Mouse (Mus musculus): ENCODE results near the gene Cenpt.
A peak's percentile ranks its signal among the peaks of the same experiment; 100 is the strongest.
"Not testable (repeated sequence)": the region's sequence is repeated elsewhere in the genome, so short reads cannot be mapped to it uniquely, and the experiment has no call there.

The Cenpt gene

DNA sequence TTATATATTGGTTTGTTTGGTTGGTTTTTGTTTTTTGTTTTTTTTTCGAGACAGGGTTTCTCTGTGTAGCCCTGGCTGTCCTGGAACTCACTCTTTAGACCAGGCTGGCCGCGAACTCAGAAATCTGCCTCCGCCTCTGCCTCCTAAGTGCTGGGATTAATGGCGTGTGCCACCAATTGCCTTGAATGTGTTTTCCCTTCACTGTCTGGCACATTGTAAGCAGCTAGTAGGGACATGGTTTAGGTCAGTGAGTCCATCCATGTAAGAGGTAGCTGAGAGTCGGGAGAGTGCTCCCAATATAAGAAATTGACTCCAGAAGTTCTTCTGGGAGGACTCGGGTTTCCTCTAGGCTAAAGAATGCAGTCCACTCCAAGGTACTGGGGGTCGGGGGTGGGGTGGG, 1.2 kb upstream of the Cenpt start:
- peak; percentile 32 for DNase-seq

DNA sequence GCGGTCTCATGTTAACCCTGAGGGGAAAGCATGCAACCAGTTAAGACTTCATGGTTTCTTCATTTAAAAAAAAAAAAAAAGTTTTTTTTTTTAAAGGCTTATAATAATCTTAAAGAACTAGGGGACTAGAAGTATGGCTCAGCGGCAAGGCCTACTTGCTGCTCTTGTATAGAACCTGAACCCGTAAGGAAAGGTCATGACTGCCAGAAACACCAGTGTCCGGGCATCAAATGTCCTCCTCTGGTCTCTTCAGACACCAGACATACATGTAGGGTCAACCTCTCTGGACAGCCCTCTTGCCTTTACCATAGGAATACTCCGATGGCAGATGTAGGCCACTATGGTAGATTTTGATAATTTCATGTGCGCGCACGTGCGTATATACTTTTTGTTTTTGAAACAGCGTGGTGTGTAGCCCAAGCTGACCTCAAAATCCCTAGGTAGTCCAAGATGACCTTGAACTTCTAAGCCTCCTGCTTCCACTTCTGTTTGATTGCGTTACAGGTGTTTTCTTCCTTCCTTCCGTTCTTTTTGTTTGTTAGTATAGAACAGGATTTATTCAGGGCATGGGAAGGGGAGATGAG, 840 bp downstream of the Cenpt start:
- no peak for DNase-seq

DNA sequence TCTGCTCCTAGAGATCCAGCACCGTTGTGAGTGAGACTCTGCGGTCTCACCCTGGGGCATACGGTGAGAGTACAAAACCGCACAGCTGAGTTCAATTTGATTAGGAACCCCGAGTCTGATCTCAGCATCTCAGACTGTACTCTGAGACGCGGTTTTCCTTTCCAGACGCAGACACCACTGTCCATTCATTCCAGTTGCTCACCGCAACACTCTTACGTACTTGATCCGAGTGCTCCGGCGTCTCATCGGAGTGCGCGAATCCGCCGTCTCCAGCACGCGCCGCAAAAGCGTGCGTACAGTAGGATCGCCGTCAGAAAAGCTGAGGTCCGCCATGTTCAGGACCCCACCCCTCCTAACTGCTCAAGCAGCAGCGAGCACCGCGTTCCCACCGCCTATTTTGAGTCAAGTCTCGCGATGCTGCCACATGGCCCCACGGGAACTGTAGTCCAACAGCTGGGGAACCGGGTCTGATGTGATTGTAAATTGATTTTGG, 1.4 kb downstream of the Cenpt start:
- DNase-seq: peak; percentile 77

DNA sequence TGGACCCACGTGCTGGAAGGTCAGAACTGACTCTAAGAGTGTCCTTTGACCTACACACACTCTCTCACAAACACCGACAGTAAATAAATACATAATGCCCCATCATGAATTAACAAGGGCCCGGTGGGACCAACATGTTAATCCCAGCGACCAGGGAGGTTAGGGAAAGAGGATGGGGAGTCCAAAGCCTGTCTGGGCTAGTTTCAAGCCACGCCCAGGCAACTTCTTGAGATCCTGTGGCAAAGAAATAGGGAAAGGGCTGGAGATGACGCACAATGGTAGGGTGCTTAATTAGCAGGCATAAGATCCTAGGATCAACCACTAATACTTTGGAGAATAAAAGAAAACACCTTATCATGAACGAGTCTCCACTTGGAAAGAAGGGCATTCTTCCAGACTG, 2.5 kb downstream of the Cenpt start:
- no peak for DNase-seq

DNA sequence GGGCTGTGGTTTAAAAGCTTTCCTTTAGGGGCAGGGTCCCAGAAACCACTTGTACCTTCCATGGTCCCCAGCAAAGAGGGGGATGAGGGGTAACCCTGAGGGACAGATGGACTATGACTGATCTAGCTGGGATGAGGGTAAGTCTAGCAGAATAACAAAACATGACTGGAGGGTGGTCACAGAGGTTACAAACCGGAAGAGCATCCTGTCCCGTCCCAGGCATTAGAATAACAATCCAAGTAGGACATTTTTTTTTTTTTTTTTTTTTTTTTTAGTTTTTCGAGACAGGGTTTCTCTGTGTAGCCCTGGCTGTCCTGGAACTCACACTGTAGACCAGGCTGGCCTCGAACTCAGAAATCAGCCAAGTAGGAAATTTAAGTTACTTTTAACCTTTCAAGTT, 3.1 kb downstream of the Cenpt start:
- no peak for DNase-seq

DNA sequence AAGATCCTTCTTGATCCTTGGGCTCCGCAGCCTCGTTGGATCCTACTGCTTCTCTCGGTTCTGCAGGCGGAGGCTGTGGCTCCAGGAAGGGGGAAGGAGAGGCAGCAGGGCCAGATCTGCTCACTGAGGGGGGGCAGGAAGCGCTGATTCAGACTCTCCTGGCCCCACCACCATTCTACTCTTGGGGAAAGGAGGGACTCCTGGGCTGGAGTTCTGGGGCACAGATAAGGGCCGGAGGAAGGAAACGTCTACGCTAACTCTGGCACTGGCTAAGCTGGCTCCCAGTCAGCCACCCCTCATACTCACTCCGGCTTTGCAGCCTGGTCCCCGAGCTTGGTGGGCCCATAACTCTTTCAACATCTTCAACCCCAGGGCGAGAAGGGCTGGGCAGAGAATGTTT, 6.4 kb downstream of the Cenpt start:
- DNase-seq: no peak

DNA sequence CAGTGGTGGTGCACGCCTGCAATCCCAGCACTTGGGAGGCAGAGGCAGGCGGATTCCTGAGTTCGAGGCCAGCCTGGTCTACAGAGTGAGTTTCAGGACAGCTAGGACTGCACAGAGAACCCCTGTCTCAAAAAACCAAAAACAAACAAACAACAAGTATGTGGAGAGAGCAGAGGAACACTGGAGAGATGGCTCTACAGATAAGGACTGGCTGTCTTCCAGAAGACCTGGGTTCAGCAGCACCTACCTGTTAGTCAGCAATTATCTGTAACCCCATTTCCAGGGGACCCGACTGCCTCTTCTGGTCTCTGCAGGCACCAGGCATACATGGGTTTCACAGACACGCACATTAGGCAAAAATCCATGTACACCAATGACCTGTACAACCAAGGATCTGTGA, 13.9 kb downstream of the Cenpt start:
- no peak for DNase-seq

DNA sequence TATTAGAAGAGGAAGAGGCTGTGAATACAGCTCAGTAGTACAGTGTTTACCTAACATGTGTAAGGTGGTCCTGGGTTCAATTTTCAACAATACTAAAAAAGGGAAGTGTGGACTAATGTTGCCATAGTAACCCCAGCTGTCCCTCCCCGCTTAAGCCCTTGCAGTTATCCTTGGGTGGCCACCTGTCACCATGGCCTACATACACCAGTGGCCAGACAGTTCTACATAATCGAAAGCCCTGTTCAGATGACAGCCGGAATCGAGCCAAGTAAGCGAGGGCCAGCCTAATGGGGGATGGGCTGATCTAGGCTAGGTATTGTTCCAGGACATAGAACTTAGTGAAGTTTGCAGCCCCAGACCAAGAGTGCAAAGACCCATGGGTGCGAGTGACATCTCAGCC, 16.1 kb downstream of the Cenpt start:
- no peak for DNase-seq

DNA sequence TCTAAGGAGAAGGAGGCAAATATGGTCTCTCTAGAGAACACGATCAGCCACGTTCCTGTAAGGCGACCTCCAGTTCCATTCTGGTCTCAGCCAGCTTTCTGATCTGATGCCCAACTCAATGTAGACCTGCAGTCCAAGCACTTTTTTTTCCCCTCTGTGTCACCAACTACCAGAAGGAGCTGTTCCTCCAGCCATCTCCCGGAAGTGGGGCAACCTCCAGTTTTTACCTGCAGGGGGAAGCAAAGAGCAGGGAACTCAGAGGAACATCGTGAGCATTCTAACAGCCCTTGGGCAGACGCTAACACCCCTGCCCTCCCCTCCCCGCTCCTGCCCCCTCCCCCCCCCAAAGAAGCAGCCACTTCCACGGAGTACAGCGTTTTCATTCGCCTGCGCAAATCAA, 17.8 kb downstream of the Cenpt start:
- no peak for DNase-seq

DNA sequence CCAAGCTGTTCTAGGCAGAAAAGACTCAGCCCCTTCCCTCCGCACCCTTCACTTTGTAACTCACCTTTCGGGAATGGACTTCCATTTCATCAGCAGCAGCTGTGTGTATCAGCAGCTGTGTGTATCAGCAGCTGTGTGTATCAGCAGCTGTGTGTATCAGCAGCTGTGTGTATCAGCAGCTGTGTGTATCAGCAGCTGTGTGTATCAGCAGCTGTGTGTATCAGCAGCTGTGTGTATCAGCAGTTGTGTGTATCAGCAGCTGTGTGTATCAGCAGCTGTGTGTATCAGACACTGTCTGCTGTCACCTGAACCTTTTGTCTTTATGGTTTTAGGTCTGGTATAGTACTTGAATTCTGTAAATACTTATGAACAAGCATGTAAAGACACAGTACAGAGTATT, 19.3 kb downstream of the Cenpt start:
- DNase-seq: not testable (repeated sequence)

DNA sequence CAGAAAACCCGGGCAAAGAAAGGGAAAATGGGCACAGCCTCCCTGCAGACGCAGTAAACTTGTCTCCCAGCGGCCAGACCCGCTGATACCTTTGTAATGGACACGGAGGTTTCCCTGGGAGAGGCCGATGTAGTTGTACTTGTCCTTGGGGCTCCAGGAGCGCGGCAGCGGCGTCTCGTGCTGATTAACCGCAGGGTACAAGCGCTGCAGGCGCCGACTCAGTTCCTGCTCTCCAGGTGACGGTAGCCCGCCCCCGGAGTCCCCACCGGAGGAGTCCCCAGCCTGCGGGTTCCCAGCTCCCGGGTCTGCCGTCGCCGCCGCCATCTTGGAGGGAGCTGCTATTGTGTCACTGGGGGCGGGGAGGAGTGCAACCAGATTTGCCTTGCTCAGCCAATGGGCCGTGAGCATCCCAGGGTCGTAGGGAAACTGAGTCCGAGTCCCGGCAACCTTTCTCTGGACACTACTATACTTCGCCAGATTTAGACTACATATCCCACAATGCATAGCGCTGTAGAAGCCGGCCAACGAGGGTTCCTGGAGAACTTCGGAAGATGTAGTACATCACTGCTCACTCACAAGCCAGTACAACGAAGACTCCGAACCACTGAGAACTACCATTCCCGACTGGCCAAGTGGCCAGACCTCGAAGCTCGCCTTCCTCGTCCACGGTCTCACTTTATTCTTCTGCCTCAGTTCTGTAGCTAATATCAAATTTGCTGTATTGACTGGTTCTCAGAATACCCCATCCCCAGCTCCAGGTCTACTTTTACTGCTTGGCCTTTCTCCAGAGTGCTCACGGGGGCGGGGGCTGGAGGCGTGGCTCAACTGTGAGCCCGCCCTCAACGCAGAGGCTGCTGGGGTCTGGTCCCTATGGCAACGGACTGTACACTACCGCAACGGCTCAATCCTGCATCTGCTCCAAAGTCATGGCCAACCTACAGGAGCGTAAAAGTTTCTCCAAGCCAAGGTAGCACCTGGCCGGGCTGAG, 25.9 kb downstream of the Cenpt start, which contains the start of the genes Ranbp10 and Tsnaxip1:
Ranbp10 (minus strand) TSS at position 490 of the 988 bp plus-strand sequence.
Tsnaxip1 (plus strand) TSS at position 871 of the 988 bp plus-strand sequence.
- DNase-seq: peak; percentile 96

DNA sequence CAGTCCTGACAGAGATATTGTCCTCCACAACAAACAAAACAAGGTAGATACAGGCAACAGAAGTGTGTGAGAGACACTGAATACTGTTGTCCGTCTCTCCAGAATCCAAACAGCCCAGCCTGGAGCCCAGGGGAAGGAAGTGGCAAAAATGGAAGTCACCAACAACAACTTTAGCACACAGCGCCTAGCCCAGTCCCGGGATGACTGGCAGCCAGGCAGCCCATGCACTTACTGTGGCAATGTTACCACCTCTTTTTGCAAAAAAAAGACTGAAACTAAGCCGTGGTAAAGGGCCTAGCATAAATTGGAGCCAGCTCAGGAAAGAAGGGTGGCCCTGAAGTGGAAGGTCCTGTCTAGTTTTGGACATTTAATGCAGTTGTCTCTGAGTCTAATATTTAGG, 26.7 kb downstream of the Cenpt start:
- no peak for DNase-seq

DNA sequence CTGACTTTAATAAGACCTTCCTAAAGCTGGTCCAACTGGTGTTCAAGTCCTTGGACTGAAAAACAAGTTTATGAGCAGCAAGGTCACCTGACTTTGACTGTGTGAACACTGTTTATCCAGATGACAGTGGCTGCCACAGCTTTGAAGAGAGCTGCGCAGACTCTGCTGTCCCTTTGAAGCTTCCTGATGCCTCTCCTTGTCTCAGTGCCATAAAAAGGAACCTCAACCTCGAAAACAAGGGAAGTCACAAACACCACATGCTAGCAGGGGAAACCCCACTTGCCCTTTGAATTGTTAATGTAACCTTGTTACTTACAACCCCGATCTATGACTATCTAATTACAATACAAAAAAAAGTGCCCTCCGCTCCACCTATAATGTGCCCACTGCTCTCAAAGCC, 27.6 kb downstream of the Cenpt start:
- no peak for DNase-seq

DNA sequence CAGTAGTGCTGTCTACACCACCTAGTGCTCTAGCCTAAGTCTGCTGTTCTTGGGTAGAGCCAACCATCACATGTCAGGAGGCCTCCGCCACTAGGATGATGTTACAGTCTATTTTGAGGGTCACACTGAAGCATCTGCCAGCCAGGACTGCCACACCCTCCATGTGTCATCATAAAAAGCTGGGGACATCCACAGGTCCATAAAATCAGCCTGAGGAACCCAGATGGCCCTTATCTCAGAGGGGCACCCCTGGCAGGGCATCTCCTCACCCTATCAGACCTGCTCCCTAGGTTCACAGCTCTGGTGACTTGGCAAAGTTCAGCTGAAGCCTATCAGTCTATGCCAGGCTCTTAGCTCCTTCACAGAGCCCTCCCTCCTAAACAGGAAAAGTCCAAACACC, 32.2 kb downstream of the Cenpt start:
- no peak for DNase-seq

DNA sequence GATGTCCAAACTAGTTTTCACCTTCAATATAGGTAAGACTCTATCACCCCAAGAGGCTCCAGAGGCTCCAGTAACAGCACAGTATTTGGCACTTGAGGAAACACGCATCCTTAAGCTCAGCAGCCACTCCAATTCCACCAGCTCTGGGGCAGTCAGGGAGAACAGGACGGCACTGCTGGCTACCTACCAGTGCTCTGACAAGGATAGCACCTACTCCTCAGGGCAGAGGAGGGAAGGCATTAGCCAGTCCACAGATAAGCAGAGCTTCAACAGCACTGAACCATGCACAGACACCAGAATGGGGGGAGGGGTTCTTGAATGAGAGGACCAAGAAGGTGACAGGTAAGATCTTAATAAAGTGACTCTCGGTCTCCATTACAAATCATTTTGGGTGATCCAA, 33.4 kb downstream of the Cenpt start:
- DNase-seq: no peak

DNA sequence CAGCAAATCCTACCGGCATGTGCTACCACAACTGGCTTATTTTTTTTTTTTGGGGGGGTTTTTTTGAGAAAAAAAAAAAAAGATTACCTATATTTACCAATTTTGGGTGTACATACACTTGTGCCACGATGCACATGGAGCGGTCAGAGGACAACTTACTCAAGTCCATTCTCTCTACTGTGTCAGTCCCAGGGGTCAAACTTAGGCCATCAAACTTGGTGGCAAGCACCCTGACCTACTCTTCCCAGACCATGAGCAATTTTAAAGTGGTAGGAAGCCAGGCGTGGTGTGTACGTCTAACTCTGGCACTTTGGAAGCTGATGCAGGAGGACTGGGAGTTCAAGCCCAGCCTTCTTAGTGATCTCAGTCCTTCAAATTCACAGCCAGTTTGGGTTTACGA, 39.8 kb downstream of the Cenpt start:
- DNase-seq: no peak

DNA sequence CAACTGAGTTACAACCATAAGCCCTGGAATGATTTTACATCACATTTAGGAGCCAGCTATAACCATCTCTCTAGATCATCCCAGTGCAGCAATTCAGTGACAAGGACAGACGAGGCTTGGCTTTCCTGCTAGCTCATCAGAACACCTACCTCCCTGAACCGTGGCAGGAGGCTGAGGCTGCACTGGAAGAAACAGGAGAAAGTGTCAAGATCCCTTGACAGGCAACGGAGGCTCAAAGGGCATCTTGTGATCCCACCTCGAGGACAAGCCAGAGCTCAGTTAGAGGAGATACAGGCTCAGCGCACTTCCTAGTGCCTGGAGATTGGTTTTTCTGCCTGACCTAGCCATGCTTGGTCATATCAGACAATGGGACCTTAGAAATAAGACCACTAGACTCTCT, 40.6 kb downstream of the Cenpt start:
- no peak for DNase-seq

DNA sequence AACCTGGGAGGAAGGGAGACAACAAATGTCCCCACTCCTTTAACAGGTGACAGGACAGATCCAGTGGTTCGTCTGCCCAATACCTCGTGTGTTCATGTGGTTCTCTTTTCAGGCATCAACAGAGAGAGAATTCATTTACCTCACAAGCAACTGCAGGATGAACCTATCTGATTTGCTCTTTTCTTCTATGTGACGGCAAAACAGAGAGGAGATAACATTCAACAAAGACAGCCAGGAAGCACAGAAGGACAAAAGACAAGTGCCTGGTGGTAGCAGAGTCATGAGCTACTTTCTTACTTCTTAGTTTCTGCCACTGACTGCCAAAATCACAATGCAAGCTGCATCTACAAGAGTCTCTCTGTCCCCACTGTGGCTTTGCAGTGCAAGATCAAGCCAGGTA, 41.5 kb downstream of the Cenpt start:
- DNase-seq: no peak

DNA sequence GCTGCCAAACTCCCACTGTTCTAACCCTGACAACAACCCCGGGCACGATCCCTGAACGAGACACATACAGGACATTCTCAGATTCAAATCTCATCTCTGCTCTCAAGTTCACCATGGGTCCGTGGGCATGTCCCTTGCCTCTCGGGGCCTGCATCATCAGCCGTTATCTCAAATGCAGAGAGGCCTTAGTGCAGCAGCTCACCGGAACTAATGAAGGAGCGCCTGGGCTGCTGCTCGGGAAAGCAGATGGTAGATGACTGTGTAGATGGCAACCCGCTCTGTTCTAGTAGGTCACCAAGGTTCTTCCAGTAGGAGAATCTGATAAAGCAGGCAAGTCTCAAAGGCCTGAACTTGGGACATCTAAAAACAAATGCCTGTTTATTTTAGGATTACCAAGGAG, 42.0 kb downstream of the Cenpt start:
- peak; percentile 29 for DNase-seq

DNA sequence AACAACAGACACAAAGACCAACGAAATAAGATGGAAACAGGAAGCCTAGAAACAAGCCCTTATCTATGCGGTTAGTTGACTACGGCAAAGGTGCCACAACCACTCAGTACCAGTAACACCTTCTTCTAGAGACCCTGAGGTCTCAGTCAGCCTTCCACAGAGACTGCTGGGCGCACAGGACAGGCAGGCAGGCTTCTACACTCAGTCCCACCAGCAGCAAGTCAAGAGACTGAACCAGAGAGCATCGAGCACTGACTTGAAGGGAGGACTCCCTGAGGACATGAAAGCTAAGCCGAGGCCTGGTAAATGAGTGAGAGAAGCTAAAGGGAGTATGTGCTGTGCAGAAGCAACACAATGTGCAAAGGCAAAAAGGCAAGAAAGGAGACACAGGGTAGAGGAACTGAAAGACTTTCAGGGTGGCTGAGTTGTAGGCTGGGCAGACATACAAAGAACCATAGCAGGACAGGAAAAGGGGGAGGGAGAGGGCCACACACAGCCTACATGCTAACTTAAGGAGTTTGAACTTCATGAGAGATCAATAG, 42.8 kb downstream of the Cenpt start:
- DNase-seq: no peak

DNA sequence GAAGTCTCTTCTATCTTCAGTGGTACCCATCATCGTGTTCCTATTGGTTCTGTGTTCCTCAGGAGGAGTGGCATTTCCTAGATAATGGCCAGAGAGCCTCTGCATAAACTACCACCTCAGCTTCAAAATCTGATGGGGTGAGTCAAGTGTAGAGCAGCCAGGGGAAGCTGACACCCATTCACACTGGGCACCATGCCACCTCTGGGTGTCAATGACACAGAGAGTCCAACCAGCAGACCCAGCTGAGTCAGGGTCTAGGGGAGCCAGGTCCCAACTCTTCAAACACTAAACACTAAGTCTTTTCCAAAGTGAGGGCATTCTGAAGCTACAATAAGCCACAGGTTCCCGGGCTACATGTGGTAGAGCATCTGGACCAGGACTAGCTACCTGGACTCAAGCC, 44.6 kb downstream of the Cenpt start:
- no peak for DNase-seq

DNA sequence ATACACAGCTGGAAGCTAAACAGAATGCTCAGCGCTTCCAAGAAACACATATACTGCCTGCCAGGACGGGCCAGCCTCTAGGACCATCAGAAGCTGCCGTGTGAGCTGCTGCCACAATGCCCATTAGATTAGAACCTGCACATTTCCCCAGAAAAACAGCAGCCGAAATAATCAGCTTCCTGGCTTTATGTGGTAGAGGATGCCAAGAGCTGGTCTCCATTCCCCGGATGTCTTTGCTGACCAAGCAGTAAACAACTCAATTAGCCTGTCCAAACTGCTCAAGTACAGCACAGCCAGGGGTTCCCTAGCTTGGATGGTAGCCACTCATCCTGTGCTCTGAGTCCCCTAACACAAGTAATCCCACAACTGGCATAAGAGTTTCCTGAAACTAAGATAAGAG, 45.3 kb downstream of the Cenpt start:
- DNase-seq: no peak

DNA sequence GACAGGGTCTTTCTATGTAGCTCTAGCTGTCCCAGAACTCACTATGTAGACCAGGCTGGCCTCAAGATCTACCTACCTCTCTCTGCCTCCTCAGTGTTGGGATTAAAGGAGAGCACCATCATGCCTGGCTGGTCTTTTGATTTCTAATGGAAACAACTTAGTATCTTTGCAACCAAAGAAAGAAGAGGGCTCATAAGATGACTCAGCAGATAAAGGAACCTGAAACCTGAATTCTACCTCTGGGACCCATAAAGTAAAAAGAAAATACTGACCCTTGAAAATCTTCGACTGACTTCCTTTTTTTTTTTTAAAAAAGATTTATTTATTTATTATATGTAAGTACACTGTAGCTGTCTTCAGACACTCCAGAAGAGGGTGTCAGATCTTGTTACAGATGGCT, 47.1 kb downstream of the Cenpt start:
- DNase-seq: no peak

DNA sequence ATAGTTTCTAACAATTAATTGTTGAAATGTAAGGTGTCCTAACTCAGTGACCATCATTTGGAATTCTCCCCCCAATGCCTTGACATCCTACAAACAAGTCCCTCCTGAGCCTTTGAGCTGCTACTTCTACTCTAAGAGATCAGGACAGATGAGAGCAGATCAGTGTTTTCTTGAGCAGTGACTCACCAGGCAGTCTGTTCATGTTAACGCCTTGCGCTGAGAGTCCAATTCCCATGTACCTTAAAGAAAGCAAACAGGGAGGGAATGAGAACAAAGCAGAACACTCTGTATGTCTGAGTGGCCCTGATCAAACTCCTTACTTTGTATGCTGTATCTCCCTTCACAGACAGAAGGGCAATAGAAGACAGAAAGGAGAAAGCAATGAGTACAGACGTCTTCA, 47.7 kb downstream of the Cenpt start:
- no peak for DNase-seq
